Mouse (Mus musculus) neural tube, embryonic 15.5 days (tissue): Measurements from ENCODE around the gene Sik3. TPM values are rescaled to one million over a fixed set of nuclear protein-coding genes. Genes with fewer than 3 reads are reported as not detected.

Experiments used
- ATAC-seq: fragments of 200-750 bp; cut with Nextera tagmentation; 2 replicates; pipeline ENCODE4 v1.8.0; 2017; ENCODE audit warnings: mild to moderate bottlenecking, moderate TSS enrichment, moderate library complexity; ENCODE audit not compliant: low FRiP score
- H3K27ac ChIP-seq: fragments of 300-500 bp; sonication (generic); replicated peaks from 2 replicates; pipeline ENCODE4 v1.5.1; 2015; ENCODE audit warnings: mild to moderate bottlenecking, inconsistent platforms
- H3K27me3 ChIP-seq: fragments of 300-500 bp; sonication (generic); replicated peaks from 2 replicates; pipeline ENCODE4 v1.6.1; 2015; ENCODE audit warnings: inconsistent platforms
- H3K36me3 ChIP-seq: fragments of 300-500 bp; sonication (generic); 2 replicates; pipeline ENCODE4 v1.6.1; 2015; ENCODE audit warnings: inconsistent platforms
- H3K4me1 ChIP-seq: fragments of 300-500 bp; sonication (generic); 2 replicates; pipeline ENCODE4 v1.6.1; 2015; ENCODE audit warnings: inconsistent platforms
- H3K4me2 ChIP-seq: fragments of 300-500 bp; sonication (generic); 2 replicates; pipeline ENCODE4 v1.6.1; 2015; ENCODE audit warnings: inconsistent platforms, mild to moderate bottlenecking, moderate library complexity
- H3K4me3 ChIP-seq: fragments of 300-500 bp; sonication (generic); replicated peaks from 2 replicates; pipeline ENCODE4 v1.5.1; 2015; ENCODE audit warnings: mild to moderate bottlenecking, inconsistent platforms
- H3K9ac ChIP-seq: fragments of 300-500 bp; sonication (generic); replicated peaks from 2 replicates; pipeline ENCODE4 v1.6.1; 2015; ENCODE audit warnings: mild to moderate bottlenecking, inconsistent platforms
- H3K9me3 ChIP-seq: fragments of 300-500 bp; sonication (generic); replicated peaks from 2 replicates; pipeline ENCODE4 v1.6.1; 2016; ENCODE audit warnings: inconsistent platforms
- WGBS: fragments of 180-500 bp; shearing (Covaris S2); methylation state at CpG from one replicate; pipeline ENCODE4 v1.1.7; 2015; ENCODE audit warnings: mixed read lengths; 5-methylcytosine and 5-hydroxymethylcytosine counted together
- polyA plus RNA-seq: library from polyadenylated mRNA; unstranded; fragments of >200 nt; fragmentation: Nextera tagmentation; extraction: Ambion mirVana; gene quantifications from 2 replicates; pipeline ENCODE4 v1.2.1, GENCODE M21; 2015

Sik3 gene
- polyA plus RNA-seq, 1 experiment from 2014 or later = 9.9 TPM

- no peak overlapping the region for H3K4me2 ChIP-seq
- no peak for ATAC-seq
- H3K27ac ChIP-seq = no peak overlapping the region
- H3K4me3 ChIP-seq = no peak overlapping the region
- 71% methylated on average over 3 of the region's 3 CpGs for WGBS
- peaks cover 2% of the 10 kb centered on the region for H3K4me1 ChIP-seq
- no peaks in the 10 kb centered on the region for H3K9me3 ChIP-seq
- H3K36me3 ChIP-seq = no peaks in the 10 kb centered on the region
- H3K9ac ChIP-seq = no peak overlapping the region
- no peaks in the 10 kb centered on the region for H3K27me3 ChIP-seq
Observed at GRCm38 (mm10) chr9:46004529-46004928, 8.1 kb upstream of the Sik3 start.

GRCm38 (mm10) chr9:46006224-46006623 is 6.4 kb upstream of the Sik3 start:
- Histone ChIP-seq H3K9me3 (no peaks in the 10 kb centered on the region), H3K9ac (no peak overlapping the region), H3K4me2 (no peak overlapping the region), H3K4me3 (no peak overlapping the region), H3K4me1 (peaks cover 5% of the 10 kb centered on the region), H3K27ac (no peak overlapping the region), H3K36me3 (no peaks in the 10 kb centered on the region), H3K27me3 (no peaks in the 10 kb centered on the region)
- 66% methylated on average over 5 of the region's 5 CpGs for WGBS
- ATAC-seq = no peak

GRCm38 (mm10) chr9:46008931-46009668 is 3.5 kb upstream of the Sik3 start:
- H3K4me1 ChIP-seq = peaks cover 22% of the 10 kb centered on the region
- no peaks in the 10 kb centered on the region for H3K36me3 ChIP-seq
- ATAC-seq = no peak
- H3K4me2 ChIP-seq = no peak overlapping the region
- no peak overlapping the region for H3K9ac ChIP-seq
- no peak overlapping the region for H3K4me3 ChIP-seq
- no peaks in the 10 kb centered on the region for H3K9me3 ChIP-seq
- no peak overlapping the region for H3K27ac ChIP-seq
- no peaks in the 10 kb centered on the region for H3K27me3 ChIP-seq
- WGBS = 76% methylated on average over 7 of the region's 7 CpGs

GRCm38 (mm10) chr9:46009669-46009983 is 3.0 kb upstream of the Sik3 start:
- WGBS = 72% methylated on average over 1 of the region's 1 CpGs
- Histone ChIP-seq H3K4me1 (peaks cover 28% of the 10 kb centered on the region), H3K36me3 (no peaks in the 10 kb centered on the region), H3K27me3 (no peaks in the 10 kb centered on the region), H3K9ac (no peak overlapping the region), H3K4me3 (no peak overlapping the region), H3K9me3 (no peaks in the 10 kb centered on the region), H3K27ac (no peak overlapping the region), H3K4me2 (no peak overlapping the region)
- ATAC-seq = no peak

- 23% methylated on average over 3 of the region's 3 CpGs for WGBS
- H3K4me2 ChIP-seq = peak overlapping the region; percentile 77
- no peak for ATAC-seq
- no peak overlapping the region for H3K9ac ChIP-seq
- no peak overlapping the region for H3K27ac ChIP-seq
- no peaks in the 10 kb centered on the region for H3K27me3 ChIP-seq
- no peaks in the 10 kb centered on the region for H3K36me3 ChIP-seq
- no peak overlapping the region; the same call in 1 of the 2 replicates for H3K4me3 ChIP-seq
- no peaks in the 10 kb centered on the region for H3K9me3 ChIP-seq
- peaks cover 44% of the 10 kb centered on the region for H3K4me1 ChIP-seq
Observed at GRCm38 (mm10) chr9:46011094-46011970, 1.3 kb upstream of the Sik3 start.

GRCm38 (mm10) chr9:46013009-46013586 is 478 bp downstream of the Sik3 start:
- peak; percentile 69 for ATAC-seq
- Histone ChIP-seq H3K27me3 (no peaks in the 10 kb centered on the region), H3K36me3 (no peaks in the 10 kb centered on the region), H3K4me3 (peak overlapping the region; percentile 97), H3K9ac (peak overlapping the region; percentile 98), H3K9me3 (no peaks in the 10 kb centered on the region), H3K4me2 (peak overlapping the region; percentile 77), H3K4me1 (peaks cover 50% of the 10 kb centered on the region), H3K27ac (peak overlapping the region; percentile 91)
- 1% methylated on average over 43 of the region's 46 CpGs for WGBS

GRCm38 (mm10) chr9:46013616-46014015 is 996 bp downstream of the Sik3 start:
- peak overlapping the region; percentile 98 for H3K9ac ChIP-seq
- H3K4me3 ChIP-seq = peak overlapping the region; percentile 97
- H3K27me3 ChIP-seq = no peaks in the 10 kb centered on the region
- no peaks in the 10 kb centered on the region for H3K36me3 ChIP-seq
- H3K4me2 ChIP-seq = peak overlapping the region; percentile 77
- peak overlapping the region; percentile 91 for H3K27ac ChIP-seq
- peaks cover 53% of the 10 kb centered on the region for H3K4me1 ChIP-seq
- WGBS = 2% methylated on average over 5 of the region's 5 CpGs
- H3K9me3 ChIP-seq = no peaks in the 10 kb centered on the region
- ATAC-seq = no peak

GRCm38 (mm10) chr9:46014251-46014681 is 1.6 kb downstream of the Sik3 start:
- Histone ChIP-seq H3K36me3 (no peaks in the 10 kb centered on the region), H3K9ac (peak overlapping the region; percentile 41), H3K4me1 (peaks cover 53% of the 10 kb centered on the region), H3K4me3 (peak overlapping the region; percentile 97), H3K27me3 (no peaks in the 10 kb centered on the region), H3K4me2 (peak overlapping the region; percentile 77), H3K9me3 (no peaks in the 10 kb centered on the region), H3K27ac (peak overlapping the region; percentile 29; the same call in 1 of the 2 replicates)
- ATAC-seq = no peak
- under 1% methylated on average over 10 of the region's 10 CpGs for WGBS

- Histone ChIP-seq H3K4me1 (peaks cover 57% of the 10 kb centered on the region), H3K27me3 (no peaks in the 10 kb centered on the region), H3K4me2 (peak overlapping the region; percentile 77), H3K4me3 (peak overlapping the region; percentile 97), H3K27ac (peak overlapping the region; percentile 67), H3K9me3 (no peaks in the 10 kb centered on the region), H3K36me3 (no peaks in the 10 kb centered on the region), H3K9ac (0 out of 2 replicates have a peak overlapping the region, but pooled peaks have one; percentile 26)
- ATAC-seq = no peak
- 30% methylated on average over 8 of the region's 8 CpGs for WGBS
Observed at GRCm38 (mm10) chr9:46015081-46015551, 2.5 kb downstream of the Sik3 start.

- peak overlapping the region; percentile 77 for H3K4me2 ChIP-seq
- WGBS = 30% methylated on average over 9 of the region's 9 CpGs
- no peak for ATAC-seq
- H3K27me3 ChIP-seq = no peaks in the 10 kb centered on the region
- no peaks in the 10 kb centered on the region for H3K9me3 ChIP-seq
- no peak overlapping the region for H3K27ac ChIP-seq
- peaks cover 57% of the 10 kb centered on the region for H3K4me1 ChIP-seq
- H3K4me3 ChIP-seq = no peak overlapping the region
- no peaks in the 10 kb centered on the region for H3K36me3 ChIP-seq
- H3K9ac ChIP-seq = no peak overlapping the region; the same call in 1 of the 2 replicates
Observed at GRCm38 (mm10) chr9:46015831-46016230, 3.2 kb downstream of the Sik3 start.

GRCm38 (mm10) chr9:46016417-46016816 is 3.8 kb downstream of the Sik3 start:
- no peak for ATAC-seq
- no peaks in the 10 kb centered on the region for H3K9me3 ChIP-seq
- no peak overlapping the region for H3K9ac ChIP-seq
- no peak overlapping the region for H3K4me3 ChIP-seq
- H3K4me2 ChIP-seq = no peak overlapping the region
- peaks cover 52% of the 10 kb centered on the region for H3K4me1 ChIP-seq
- WGBS = 67% methylated on average over 4 of the region's 4 CpGs
- H3K36me3 ChIP-seq = no peaks in the 10 kb centered on the region
- no peaks in the 10 kb centered on the region for H3K27me3 ChIP-seq
- H3K27ac ChIP-seq = no peak overlapping the region
